Mouse (Mus musculus) heart, postnatal 36 days (tissue): ENCODE results near the gene Eef1akmt2. TPM values are rescaled to one million over a fixed set of nuclear protein-coding genes. Genes with fewer than 3 reads are reported as not detected.

Experiments used
- DNase-seq, 2 experiments: peaks; one replicate each; pipeline ENCODE4 v3.0.0; 2021 to 2022
- intact Hi-C: fragments of 180-260 bp; cut with DNase I; formaldehyde crosslinking; loops from one replicate; pipeline ENCODE4 v1.15.1; 2025
- total RNA-seq, 2 experiments: library from RNA; stranded (reverse); gene quantifications; 2 replicates each; pipeline ENCODE4 v1.2.3; 2021

Eef1akmt2 gene
- total RNA-seq: 10 to 100 TPM in 1 of 2 experiments, 1 to 10 TPM in 1; 8.3 to 10.4 TPM

GRCm38 (mm10) chr7:132852173-132852844 lies at the start of gene Eef1akmt2:
Gene Eef1akmt2 (minus strand): TSS chr7:132852673.
- peak; percentile 78 to 90 for DNase-seq

GRCm38 (mm10) chr7:132900826-132901531 lies 48.5 kb upstream of the Eef1akmt2 start:
- peak in 1 of 2 experiments; percentile 27 for DNase-seq

More at GRCm38 (mm10) chr7:132852173-132852844, at the start of gene Eef1akmt2:
- intact Hi-C loops: loop anchor here (2.0 to 10.0 kb wide), 5 partner anchors 42 to 1298 kb away; partner anchors contain the start of genes Ctbp2, Edrf1, Fgfr2 and Zranb1

DNA sequence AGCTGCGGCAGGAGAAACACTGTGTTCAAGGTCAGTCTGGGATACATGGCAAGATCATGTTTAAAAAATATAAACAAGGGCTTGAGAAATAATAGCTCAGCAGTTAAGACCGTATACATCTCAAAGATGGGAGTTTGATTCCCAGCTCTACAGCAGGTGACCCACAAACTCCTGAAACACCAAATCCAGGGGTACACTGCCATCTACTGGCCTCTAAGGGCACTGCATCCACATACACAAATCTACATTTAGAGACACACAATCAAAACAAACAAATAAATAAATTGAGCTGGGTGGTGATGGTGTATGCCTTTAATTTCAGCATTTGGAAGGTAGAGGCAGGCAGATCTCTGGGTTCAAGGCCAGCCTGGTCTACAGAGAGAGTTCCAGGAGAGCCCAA lies 45.8 kb upstream of the Eef1akmt2 start:
- intact Hi-C loops: loop anchor here (5.0 kb wide), 2 partner anchors 121 to 241 kb away; no protein-coding TSS in a partner anchor
- no peak for DNase-seq

More at GRCm38 (mm10) chr7:132900826-132901531, 48.5 kb upstream of the Eef1akmt2 start:
- intact Hi-C loops: no loop called here

DNA sequence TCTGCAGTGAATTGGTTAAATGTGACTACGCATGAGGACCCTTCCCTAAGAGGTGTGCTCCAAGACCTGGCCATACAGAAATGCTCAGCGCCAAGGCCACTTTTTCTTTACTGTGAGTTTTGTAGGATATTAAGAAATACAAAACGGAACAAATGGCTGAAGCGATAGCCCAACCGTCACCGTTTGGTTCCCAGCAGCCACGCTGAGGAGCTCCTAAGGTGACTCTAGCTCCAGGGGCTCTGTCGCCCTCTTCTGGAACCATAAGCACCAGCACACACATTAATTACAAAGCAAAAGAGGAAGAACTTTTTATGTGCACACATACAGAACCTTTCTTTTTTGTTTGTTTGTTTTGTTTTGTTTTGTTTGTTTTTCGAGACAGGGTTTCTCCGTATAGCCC lies 44.8 kb upstream of the Eef1akmt2 start:
- intact Hi-C loops: loop anchor here (5.0 kb wide), 2 partner anchors 120 to 240 kb away; no protein-coding TSS in a partner anchor
- no peak for DNase-seq

DNA sequence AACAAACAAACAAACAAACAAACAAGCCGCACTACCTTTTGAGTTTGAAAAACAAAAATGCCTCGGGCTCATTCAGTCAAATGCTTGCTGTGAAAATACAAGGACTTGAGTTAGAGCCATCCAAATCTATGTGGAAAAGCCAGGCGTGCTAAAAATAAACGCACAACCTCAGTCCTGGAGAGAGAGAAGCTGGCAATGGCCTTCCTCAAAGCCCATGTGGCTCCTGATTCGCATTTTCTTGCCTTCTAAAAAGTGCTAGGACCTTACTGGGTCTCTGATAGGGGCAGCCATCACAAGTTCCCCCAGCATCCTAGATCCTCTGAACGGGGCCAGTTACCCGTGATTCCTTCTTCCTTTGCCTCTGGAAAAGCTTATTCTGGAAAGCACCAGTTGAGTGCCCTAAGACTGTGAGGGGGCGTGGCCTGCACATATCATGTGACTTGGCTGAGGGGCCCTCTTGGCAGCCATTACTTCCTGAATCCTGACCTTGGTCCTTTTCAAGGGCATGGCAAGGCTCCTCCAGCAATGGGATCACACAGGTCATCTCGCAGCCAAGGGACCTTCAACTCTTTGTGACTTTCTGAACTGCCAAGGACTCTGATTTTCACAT lies 43.8 kb upstream of the Eef1akmt2 start:
- intact Hi-C loops: loop anchor here (5.0 kb wide), 2 partner anchors 119 to 239 kb away; no protein-coding TSS in a partner anchor
- no peak for DNase-seq

GRCm38 (mm10) chr7:132894841-132895555 lies 42.5 kb upstream of the Eef1akmt2 start:
- no peak for DNase-seq
- intact Hi-C loops: loop anchor here (5.0 kb wide), 2 partner anchors 118 to 238 kb away; no protein-coding TSS in a partner anchor

GRCm38 (mm10) chr7:132893336-132893735 lies 40.9 kb upstream of the Eef1akmt2 start:
- no peak for DNase-seq
- intact Hi-C loops: no loop called here

DNA sequence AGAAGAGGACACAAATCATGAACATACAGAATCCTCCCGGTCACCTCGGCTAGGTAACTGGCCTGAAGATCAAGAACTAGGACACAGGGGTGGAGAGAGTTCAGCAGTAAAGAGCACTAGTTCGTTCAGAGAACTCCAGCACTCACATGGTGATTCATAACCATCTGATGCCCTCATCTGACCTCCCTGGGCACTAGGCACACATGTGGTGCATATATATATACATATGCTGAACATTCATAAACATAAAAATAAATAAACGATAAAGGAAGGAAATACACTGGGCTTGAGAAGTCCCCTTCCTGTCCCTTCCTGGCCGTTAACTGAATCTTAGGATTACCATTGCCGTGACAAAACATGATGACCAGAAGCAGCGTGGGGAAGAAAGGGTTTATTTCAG lies 40.3 kb upstream of the Eef1akmt2 start:
- intact Hi-C loops: no loop called here
- DNase-seq: no peak

DNA sequence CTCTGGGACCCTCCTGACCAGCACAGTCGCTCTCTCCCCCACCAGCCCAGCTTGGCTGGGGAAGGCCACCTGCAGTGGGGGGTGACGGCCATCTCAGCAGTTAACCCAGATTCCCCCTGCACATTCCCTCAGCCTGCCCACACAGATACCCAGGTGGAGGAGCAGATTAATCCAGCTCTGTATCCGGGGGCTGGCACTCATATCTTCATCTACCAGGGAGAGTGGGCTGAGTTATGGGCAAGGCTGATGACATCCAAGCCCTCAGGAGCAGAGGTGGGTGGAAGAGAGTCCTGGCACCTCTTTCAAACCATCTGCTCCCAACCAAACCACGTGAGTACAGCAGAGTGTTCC lies 39.8 kb upstream of the Eef1akmt2 start:
- DNase-seq: no peak
- intact Hi-C loops: no loop called here

- intact Hi-C loops: no loop called here
- DNase-seq: no peak
Observed at GRCm38 (mm10) chr7:132891561-132892310, 39.3 kb upstream of the Eef1akmt2 start.

GRCm38 (mm10) chr7:132890201-132890600 lies 37.7 kb upstream of the Eef1akmt2 start:
- intact Hi-C loops: no loop called here
- DNase-seq: no peak

DNA sequence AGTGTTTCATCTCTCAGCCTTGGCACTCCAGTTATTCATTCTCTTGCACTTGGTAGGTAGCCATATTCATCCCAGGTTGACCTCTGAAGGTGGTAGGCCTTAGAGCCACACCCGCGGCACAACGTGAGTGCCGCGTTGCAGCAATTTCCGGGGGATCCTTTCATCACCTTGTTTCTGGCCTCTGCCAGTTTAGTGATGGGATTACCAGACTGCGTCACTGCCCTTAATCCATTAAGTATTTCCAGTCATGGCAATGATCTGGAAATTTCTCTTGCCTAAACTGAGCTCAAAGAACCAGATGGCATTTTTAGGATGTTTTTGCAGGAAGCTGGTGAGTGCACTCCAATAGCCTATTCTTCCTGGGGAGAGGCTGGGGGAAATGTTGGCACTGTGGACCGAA lies 37.2 kb upstream of the Eef1akmt2 start:
- no peak for DNase-seq
- intact Hi-C loops: no loop called here

- DNase-seq: no peak
- intact Hi-C loops: no loop called here
Observed at GRCm38 (mm10) chr7:132888518-132889249, 36.2 kb upstream of the Eef1akmt2 start.

DNA sequence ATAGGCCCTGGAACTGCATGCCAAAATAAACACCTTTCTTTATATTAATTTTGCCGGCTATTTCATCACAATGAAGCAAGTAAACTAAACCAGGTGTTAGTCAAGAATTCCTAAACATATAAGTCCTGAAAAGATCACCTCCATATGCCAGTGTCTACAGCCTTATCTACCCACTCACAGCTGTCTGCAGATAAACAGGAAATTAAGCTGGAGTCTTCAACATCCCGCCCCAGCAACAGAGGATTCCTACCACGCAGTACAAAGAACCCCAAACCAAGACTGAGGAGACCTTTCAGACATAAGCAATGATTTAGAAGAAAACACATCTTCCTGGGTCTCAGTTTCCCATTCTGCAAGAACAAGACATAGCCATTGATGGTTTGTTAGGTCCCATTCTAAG lies 35.6 kb upstream of the Eef1akmt2 start:
- intact Hi-C loops: no loop called here
- no peak for DNase-seq

- intact Hi-C loops: no loop called here
- DNase-seq: no peak
Observed at GRCm38 (mm10) chr7:132887019-132887804, 34.7 kb upstream of the Eef1akmt2 start.

DNA sequence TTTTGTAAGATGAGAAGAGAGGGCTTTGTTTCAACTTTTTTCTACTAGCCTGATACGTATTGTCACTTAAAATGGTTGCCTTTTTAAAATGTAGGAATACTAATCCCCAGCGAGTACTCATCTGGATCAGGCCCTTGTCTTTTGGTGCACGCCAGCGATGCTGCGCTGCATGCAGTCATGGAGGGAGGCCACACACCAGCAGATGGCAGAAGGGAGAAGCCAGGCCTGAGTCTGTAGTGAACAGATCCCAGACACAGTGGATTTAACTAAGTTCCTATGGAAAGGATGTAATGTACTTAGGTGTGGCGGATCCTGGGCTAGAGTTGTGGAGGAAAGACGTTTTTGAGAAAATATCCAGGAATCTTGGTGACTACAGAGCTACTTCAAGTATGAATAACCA lies 31.6 kb upstream of the Eef1akmt2 start:
- intact Hi-C loops: loop anchor here (5.0 kb wide), 1 partner anchor 118 kb away; no protein-coding TSS in a partner anchor
- DNase-seq: no peak

DNA sequence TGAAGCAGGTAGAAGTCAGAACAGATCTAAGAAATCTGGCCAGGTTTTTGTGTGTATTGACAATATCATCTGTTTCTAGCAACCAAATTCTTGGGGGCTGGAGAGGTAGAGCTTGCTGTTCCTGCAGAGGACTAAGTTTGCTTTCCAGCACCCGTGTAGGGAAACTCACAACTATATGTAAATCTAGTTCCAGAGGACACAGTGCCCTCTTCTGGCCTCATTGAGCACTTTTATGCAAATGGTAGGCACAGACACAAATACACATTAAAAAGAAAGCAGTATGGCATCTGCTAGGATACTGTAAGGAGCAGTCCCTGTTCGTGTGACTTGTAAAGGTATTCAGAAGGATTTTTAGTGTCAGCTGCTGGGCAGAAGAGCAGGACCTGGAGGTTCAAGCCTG lies 29.9 kb upstream of the Eef1akmt2 start:
- intact Hi-C loops: loop anchor here (2.0 to 5.0 kb wide), 2 partner anchors 120 to 226 kb away; no protein-coding TSS in a partner anchor
- no peak for DNase-seq

DNA sequence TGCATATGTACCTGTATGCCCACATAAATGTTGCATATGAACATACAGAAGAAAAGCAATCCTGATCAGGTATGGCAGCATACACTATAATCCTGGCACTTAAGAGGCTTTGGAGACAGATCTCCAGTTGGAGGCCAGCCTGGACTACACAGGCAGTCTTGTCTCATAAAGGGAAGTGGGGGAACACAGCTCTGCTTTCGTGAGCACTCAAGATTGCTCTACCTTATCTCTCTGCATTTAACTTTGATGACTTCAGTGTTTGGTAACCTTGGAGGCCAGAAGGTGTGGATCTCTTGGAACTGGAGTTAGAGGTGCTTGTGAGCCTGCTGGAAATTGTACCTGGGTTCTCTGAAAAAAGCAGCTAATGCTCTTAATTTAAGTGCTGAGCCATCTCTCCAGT lies 27.8 kb upstream of the Eef1akmt2 start:
- intact Hi-C loops: loop anchor here (5.0 kb wide), 1 partner anchor 122 kb away; no protein-coding TSS in a partner anchor
- no peak for DNase-seq
